Mouse (Mus musculus) layer of hippocampus, adult 18-20 months (tissue): ENCODE data around the gene Lsm6. TPM values are rescaled to one million over a fixed set of nuclear protein-coding genes. Genes with fewer than 3 reads are reported as not detected.
A peak's percentile ranks its signal among the peaks of the same experiment; 100 is the strongest.

Experiments used
- DNase-seq, 2 experiments: peaks; one replicate each; pipeline ENCODE4 v3.0.0; 2022; ENCODE audit warnings: low spot score in 2 of 2
- total RNA-seq, 2 experiments: library from RNA; stranded (reverse); gene quantifications; 2 replicates each; pipeline ENCODE4 v1.2.3; 2021

Gene Lsm6
- total RNA-seq, 2 experiments from 2014 or later = 51.5 to 51.7 TPM

DNA sequence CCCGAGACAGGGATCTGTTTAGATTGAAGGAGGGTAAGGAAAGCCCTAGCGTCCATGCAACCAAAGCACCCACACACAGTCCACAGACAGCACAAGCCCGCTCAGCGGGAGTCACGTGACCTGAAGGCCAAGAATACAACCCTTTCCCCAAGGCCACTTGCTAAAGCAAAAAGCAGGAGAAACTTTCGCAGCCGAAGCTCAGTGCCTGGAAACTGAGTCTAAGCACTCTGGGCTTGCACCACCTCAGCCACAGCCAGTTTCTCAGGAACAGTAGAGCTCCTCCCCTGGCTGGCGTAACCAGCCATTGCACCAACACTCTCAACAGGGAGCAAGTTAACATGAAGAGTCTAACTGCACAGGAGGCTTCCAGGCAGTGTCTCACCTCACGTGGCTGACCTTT, 13.7 kb downstream of the Lsm6 start:
- DNase-seq = no peak

GRCm38 (mm10) chr8:78806006-78806405, 14.9 kb downstream of the Lsm6 start:
- DNase-seq = peak; percentile 6 to 36

DNA sequence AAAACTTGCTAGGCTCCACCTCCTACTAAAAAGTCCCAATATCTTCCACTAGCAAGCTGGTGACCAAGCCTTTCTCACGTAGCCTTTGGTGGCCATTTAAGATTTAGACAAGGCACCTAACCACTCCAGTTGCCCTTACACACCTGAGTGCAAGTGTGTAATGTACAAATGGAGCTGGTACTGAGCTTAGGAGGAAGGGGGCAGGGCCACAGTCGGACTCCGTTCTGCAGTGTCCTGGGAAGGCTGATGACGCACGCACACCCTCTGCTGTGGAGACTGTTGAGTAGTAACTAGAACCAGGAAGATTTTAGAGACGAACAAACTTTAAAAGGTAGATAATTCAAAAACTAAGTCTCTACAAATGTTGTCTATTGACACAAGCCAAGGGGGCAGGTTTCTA, 19.7 kb downstream of the Lsm6 start:
- no peak for DNase-seq

DNA sequence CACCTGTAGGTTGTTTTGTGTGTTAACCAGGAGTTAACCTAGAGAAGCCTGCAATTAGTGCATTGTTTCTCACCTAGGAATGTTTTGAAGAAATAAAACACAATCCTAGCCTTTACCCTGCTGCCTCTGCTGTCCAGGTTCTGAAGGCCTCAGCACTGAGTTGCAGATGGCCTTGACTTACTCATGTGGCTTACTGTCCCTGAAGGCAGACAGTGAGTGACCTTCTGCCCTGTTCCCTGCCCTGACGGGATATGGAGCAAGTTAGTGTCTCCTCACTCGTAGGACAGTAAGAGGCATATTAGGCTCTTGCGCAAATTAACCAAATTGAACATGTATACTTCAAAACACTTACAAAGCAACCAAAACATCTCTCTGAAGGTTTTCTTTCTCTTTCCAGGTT, 22.3 kb downstream of the Lsm6 start:
- DNase-seq = no peak

DNA sequence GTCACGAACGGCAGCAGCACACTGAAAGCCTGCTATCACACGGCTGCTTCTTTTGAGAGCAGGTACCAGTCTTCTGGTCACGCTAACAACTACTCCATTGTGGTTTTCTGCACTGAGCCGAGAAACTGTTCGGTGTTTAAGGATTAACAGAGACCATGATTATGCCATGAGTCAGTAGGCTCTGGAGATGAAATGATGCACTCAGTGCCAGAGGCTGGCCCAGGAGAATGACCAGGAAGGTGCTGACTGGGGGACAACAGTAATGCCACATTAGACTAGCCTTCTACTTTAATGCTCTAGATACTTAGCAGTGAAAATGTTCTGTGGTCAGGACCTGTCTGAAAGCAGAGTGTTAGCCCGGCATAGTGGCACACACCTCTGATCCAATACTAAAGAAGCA, 23.0 kb downstream of the Lsm6 start:
- DNase-seq = no peak

GRCm38 (mm10) chr8:78793231-78793630, 27.7 kb downstream of the Lsm6 start:
- DNase-seq = no peak

DNA sequence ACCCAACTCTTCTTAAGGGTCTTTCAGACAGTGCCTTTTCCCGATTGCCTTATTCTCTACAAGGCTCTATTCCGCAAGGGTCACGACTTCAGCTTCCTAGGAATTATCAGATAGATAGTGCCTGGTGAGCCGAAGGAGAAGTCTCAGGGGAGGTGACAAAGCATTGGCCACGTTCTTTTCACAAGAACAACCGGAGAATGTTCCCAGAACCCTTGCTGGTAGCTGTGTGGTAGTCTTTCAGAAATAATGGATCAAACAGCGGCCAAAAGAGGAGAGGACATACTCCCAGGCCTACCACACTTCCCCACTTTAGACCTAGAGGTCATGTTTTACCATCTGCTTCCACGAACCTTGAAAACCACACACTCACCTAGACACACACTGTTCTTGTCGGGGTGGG, 44.1 kb downstream of the Lsm6 start:
- no peak for DNase-seq

DNA sequence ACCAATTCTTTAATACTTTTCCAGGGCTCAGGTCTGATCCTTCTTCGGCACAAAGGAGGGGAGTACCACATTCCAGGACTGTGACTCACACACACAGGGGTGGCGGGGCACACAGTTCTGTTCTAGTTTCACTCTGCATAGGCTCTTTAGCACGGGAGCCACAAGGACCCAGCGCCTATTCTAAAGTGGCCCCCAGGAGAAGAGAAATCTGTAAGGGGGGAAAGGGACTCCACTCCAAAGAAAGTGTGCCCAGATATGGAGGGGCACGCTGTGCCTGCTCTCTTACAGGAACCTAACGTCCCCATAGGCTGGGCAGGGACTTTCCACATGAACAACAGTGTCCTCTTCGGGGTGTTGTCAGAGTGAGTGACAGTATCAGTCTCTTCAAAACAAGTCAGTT, 49.7 kb downstream of the Lsm6 start:
- no peak for DNase-seq

DNA sequence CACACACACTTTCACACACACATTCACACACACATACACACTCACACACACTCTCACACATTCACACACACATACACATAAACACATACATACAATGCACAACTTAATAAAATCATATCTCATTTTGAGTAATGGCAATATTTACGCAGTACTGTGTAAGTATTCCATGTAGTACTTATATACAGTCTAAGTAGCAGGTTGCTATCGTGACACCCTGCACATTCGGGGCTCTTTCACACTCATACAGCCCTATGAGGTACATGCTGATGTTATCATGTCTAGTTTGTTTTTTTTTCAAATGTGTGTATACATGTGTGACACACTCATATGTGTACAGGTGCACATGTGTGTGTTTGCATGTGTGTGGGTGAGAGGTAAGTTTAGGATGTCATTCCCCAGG, 50.4 kb downstream of the Lsm6 start:
- DNase-seq = no peak

DNA sequence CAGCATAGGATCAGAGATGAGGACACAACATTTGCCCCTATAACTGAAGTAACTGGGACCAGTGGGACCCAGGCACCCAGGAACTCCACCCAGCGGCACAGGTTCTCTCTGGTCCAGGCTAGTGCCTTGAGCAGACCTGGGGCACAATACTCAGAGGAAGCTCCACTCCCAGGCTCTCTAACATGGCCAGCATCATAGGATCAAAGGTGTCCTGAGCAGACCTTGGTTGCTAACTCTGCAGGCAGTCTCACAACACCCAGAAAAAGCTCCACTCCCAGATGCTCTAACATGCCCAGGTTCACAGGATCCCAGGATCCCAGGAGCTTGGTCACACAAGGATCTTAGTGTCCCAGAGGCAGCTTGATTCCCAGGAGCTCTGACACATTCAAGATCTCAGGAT, 55.4 kb downstream of the Lsm6 start:
- DNase-seq = no peak

- no peak for DNase-seq
Observed at GRCm38 (mm10) chr8:78764976-78765375, 56.0 kb downstream of the Lsm6 start.

DNA sequence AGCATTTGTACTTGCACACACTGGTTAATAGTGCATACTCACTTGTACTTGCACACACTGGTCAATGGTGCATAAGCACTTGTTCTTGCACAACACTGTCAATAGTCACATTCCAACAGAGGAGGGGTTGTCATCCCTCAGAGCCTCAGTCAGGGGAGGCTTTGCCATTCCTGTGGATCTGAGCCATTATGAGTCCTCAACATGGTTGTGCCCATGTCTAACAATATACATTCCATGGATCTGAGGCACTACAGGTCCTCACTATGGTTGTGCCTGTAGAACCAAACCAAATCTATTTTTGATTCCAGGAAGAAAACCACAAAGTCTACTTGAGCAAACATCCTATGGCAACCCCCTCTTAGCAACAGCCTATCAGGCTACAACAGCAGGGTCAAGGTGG, 61.8 kb downstream of the Lsm6 start:
- DNase-seq = no peak

DNA sequence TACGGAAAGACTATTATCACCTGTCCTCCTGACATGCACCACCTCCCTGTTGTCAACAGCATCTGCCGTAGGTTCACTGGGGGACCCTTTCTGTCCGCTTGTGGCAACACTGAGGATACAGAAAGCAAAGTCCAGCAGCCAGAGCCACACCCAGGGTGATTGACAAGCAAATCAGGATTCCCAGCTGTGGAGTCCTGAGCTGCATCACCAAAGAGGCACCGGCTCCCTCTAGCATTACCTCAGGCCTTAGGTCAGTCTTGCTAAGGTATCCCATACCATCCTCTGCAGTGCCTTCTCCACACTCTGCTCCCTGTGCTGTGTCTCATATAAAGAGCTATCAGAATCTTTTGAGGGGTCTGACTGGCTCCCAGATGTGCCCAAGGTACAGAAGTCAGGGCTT, 66.0 kb downstream of the Lsm6 start:
- DNase-seq = no peak

Other genes starting within 250 kb of the Lsm6 start
- gene Zfp827, start 207.3 kb upstream of the Lsm6 start, total RNA-seq = 10 to 100 TPM; 30.5 to 31.1 TPM